Mouse (Mus musculus) liver, adult 2 months (tissue): ENCODE measurements around the gene Cgref1. TPM values are rescaled to one million over a fixed set of nuclear protein-coding genes. Genes with fewer than 3 reads are reported as not detected.

Experiments
- DNase-seq: peaks from one replicate; pipeline ENCODE4 v3.0.0-alpha.2; 2011; ENCODE audit warnings: low read depth, low spot score; ENCODE audit errors: extremely low read depth
- H3K27ac ChIP-seq: fragments of 200-500 bp; replicated peaks from 2 replicates; pipeline ENCODE4 v1.5.1; 2012; ENCODE audit warnings: low read depth, mild to moderate bottlenecking, control low read depth, inconsistent platforms, low read length; ENCODE audit not compliant: insufficient read depth
- H3K27me3 ChIP-seq: fragments of 200-500 bp; 2 replicates; pipeline ENCODE4 v1.6.1; 2012; ENCODE audit warnings: mild to moderate bottlenecking, moderate library complexity, low read length, inconsistent platforms; ENCODE audit not compliant: control insufficient read depth, insufficient read depth
- H3K36me3 ChIP-seq: fragments of 200-500 bp; 2 replicates; pipeline ENCODE4 v1.6.1; 2012; ENCODE audit warnings: low read length, inconsistent platforms; ENCODE audit not compliant: control insufficient read depth, insufficient read depth
- H3K4me1 ChIP-seq: fragments of 200-500 bp; 2 replicates; pipeline ENCODE4 v1.6.1; 2011; ENCODE audit warnings: low read length; ENCODE audit not compliant: control insufficient read depth, insufficient read depth
- H3K4me3 ChIP-seq: fragments of 200-500 bp; 2 replicates; pipeline ENCODE4 v1.5.1; 2011; ENCODE audit warnings: low read depth, mild to moderate bottlenecking, control low read depth, low read length, moderate library complexity; ENCODE audit not compliant: insufficient read depth
- H3K79me2 ChIP-seq: fragments of 200-500 bp; 2 replicates; pipeline ENCODE4 v1.6.1; 2012; ENCODE audit warnings: inconsistent platforms, mild to moderate bottlenecking, low read length, moderate library complexity; ENCODE audit not compliant: control insufficient read depth, insufficient read depth
- H3K9ac ChIP-seq: fragments of 200-500 bp; 2 replicates; pipeline ENCODE4 v1.6.1; 2012; ENCODE audit warnings: low read depth, mild to moderate bottlenecking, control low read depth, inconsistent platforms, low read length
- CTCF ChIP-seq: fragments of 200-500 bp; IDR thresholded peaks from 2 replicates; pipeline ENCODE4 v1.5.1; 2011; ENCODE audit warnings: low read depth, low read length, control low read depth
- POLR2A ChIP-seq: fragments of 200-500 bp; IDR thresholded peaks from 2 replicates; pipeline ENCODE4 v1.6.1; 2011; ENCODE audit warnings: low read length, control low read depth; ENCODE audit not compliant: insufficient read depth; ENCODE audit errors: extremely low read depth
- WGBS: fragments of 180-500 bp; shearing (Covaris S2); methylation state at CpG from one replicate; pipeline ENCODE4 v1.1.7; 2018; 5-methylcytosine and 5-hydroxymethylcytosine counted together
- polyA plus RNA-seq: library from polyadenylated mRNA; depleted of rRNA; stranded (reverse); fragments of >200 nt; gene quantifications from 2 replicates; pipeline ENCODE4 v1.2.3, GENCODE M21; 2012
- total RNA-seq: library from RNA; depleted of rRNA; stranded (reverse); fragments of >200 nt; gene quantifications from 2 replicates; pipeline ENCODE4 v1.2.3, GENCODE M21; 2014

The Cgref1 gene
- total and polyA plus RNA-seq, 2 experiments, result 0.28 to 0.74 TPM

DNA sequence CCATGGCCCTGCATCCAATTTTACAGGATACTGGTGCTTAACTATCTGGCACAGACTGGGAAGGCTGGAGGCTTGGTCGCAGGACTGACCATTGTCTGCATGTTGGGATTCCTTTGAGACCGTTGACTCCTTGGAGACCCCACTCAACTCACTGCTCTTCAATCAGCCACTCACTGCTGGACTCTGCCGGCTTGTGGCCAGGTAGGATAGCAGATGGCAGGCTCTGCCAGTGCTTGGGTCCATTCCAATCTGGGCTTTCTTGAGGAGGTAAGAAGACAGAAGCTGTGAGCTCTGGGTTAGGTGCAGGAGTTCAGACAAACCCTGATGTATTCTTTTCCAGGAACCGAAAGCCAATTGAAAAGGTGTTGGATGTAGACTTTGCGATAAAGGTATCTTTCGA lies 8.7 kb upstream of the Cgref1 start:
- no peak overlapping the region for H3K27ac ChIP-seq
- H3K4me3 ChIP-seq, result no peak overlapping the region
- H3K4me1 ChIP-seq, result peaks cover 31% of the 10 kb centered on the region
- 89% methylated on average over 6 of the region's 6 CpGs for WGBS
- H3K79me2 ChIP-seq, result peaks cover 15% of the 10 kb centered on the region; the same call in 1 of the 2 replicates
- TF ChIP-seq POLR2A (no peak), CTCF (no peak)
- peaks cover 40% of the 10 kb centered on the region for H3K36me3 ChIP-seq
- no peak for DNase-seq
- no peak overlapping the region for H3K9ac ChIP-seq
- no peaks in the 10 kb centered on the region for H3K27me3 ChIP-seq

DNA sequence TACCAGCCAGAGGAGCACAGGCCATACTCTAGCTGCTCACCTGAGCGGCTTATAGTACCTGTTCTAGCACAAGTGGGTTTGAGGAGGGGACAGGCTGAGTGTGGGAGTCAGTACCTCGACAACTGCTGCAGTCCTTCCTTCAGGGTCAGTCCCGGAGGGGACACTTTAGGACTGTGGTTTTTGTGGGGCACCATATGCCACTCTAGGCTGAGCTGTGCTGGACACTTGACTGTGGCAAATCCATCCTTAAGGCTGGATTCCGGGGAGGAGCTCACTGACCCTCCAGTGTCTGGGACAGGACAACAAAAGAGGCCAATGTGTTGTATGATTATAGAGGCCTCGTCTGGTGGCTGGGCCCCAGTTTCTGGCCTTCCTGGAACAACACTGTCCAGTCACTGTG lies 7.2 kb upstream of the Cgref1 start:
- no peak overlapping the region for H3K9ac ChIP-seq
- WGBS, result 76% methylated on average over 5 of the region's 5 CpGs
- no peak for DNase-seq
- peaks cover 22% of the 10 kb centered on the region for H3K4me1 ChIP-seq
- H3K27me3 ChIP-seq, result no peaks in the 10 kb centered on the region
- H3K27ac ChIP-seq, result peak overlapping the region; percentile 32
- TF ChIP-seq CTCF, result no peak
- no peak for TF ChIP-seq POLR2A
- no peak overlapping the region for H3K4me3 ChIP-seq
- H3K79me2 ChIP-seq, result peaks cover under 1% of the 10 kb centered on the region; the same call in 1 of the 2 replicates
- H3K36me3 ChIP-seq, result peaks cover 29% of the 10 kb centered on the region

DNA sequence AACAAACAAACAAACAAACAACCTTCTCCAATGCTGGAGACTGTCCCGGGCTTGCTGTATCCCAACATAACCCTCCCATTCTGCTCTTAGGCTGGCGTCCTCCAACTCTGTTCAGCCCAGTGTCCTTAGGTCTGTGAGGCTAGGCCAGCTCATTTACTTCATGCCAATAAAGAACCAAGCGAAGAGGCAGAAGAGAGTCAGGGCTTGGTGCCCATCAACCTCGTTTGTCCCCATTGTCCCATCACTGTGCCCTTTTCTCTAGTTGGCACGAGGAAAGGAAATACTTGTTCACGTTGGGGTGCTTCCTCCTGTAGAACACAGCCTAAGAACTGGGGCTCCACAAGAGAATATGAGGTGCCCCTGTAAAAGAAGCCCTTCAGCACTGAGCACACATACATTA lies 6.3 kb upstream of the Cgref1 start:
- no peaks in the 10 kb centered on the region for H3K27me3 ChIP-seq
- peaks cover 26% of the 10 kb centered on the region for H3K36me3 ChIP-seq
- H3K4me3 ChIP-seq, result no peak overlapping the region
- no peak overlapping the region for H3K9ac ChIP-seq
- 19% methylated on average over 6 of the region's 6 CpGs for WGBS
- peaks cover 22% of the 10 kb centered on the region for H3K4me1 ChIP-seq
- peak; percentile 86 for DNase-seq
- H3K79me2 ChIP-seq, result no peaks in the 10 kb centered on the region; the same call in 1 of the 2 replicates
- TF ChIP-seq POLR2A (no peak), CTCF (no peak)
- peak overlapping the region; percentile 32 for H3K27ac ChIP-seq

DNA sequence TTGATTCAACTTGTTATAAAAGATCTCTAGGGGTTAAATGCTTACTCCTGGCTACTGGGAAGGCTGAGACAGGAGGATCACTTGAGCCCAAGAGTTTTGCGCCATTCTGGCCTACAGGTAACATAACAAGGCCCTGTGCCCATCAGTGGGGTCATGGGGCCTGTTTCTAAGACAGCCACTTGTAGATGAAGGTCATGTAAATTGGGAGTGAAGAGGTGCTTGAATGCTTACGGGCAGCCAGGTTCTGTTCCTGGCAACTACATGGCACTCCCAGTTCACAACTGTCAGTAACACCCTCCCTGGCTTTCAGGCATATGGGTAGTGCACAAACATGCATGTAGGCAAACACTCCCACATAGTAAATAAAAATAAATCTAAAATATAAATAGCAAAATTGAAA lies 5.5 kb upstream of the Cgref1 start:
- WGBS, result 35% methylated on average over 2 of the region's 2 CpGs
- Histone ChIP-seq H3K27me3 (no peaks in the 10 kb centered on the region), H3K4me3 (peak overlapping the region; percentile 12; the same call in 1 of the 2 replicates), H3K4me1 (peaks cover 22% of the 10 kb centered on the region), H3K9ac (0 out of 2 replicates have a peak overlapping the region, but pooled peaks have one; percentile 18), H3K79me2 (no peaks in the 10 kb centered on the region; the same call in 1 of the 2 replicates), H3K27ac (peak overlapping the region; percentile 23), H3K36me3 (peaks cover 25% of the 10 kb centered on the region)
- DNase-seq, result no peak
- TF ChIP-seq CTCF, result no peak
- no peak for TF ChIP-seq POLR2A

DNA sequence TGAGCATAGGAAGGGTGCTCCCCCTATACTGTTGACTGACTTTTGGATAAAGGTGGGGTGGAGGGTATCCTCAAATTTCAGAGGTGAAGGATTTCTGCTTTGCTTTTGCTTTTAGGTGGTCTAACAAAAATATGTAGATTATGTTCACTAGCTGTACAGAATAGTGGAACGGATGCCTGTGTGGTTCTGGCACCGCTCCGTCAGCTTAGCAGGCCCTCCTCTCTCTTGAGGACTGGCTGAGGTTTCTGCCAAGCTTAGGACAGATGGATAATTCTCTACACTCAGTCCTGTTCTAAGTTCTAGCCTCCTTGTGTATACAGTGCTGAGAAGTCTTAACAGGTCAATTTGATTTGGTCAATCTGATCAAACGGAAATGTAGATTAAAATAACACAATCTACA lies 5.1 kb upstream of the Cgref1 start:
- no peaks in the 10 kb centered on the region; the same call in 1 of the 2 replicates for H3K79me2 ChIP-seq
- DNase-seq, result peak; percentile 59
- peak overlapping the region; percentile 75 for H3K27ac ChIP-seq
- peak overlapping the region; percentile 80 for H3K9ac ChIP-seq
- peak overlapping the region; percentile 77 for H3K4me3 ChIP-seq
- TF ChIP-seq POLR2A (no peak), CTCF (no peak)
- H3K27me3 ChIP-seq, result no peaks in the 10 kb centered on the region
- peaks cover 22% of the 10 kb centered on the region for H3K4me1 ChIP-seq
- 14% methylated on average over 4 of the region's 4 CpGs for WGBS
- H3K36me3 ChIP-seq, result peaks cover 21% of the 10 kb centered on the region

DNA sequence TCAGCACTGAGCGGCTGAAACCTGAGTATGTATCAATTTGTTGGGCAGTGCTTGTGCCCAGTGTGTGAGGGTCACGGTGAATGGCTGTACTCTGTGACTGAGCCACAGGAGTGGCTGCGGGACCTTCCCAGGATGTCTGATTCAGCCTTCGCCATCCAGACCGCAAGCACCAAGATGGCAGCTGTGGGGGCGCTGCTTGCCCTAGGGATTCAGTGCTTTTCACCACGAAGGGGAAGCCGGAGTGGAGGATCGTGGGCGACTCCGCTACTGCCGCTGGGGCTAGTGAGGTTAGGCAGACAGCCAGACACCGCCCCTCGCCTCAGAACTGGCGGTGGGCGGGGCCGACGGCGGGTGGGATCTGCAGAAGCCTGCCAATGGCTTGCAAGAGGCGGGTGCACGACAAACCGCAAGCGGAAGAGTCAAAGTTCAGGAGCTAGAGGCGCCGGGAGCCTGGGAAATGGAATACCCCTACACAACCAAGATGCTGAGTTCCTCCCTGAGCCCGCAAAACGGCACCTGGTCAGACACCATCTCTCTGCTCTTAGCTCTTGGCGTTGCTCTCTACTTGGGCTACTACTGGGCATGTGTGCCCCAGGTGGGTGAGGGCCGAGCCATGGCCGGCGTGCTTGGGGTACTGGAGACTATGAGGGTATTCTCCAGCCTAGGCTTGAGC lies 4.4 kb upstream of the Cgref1 start:
- Histone ChIP-seq H3K4me1 (peaks cover 23% of the 10 kb centered on the region), H3K36me3 (peaks cover 14% of the 10 kb centered on the region), H3K9ac (peak overlapping the region; percentile 80), H3K27ac (peak overlapping the region; percentile 75), H3K4me3 (peak overlapping the region; percentile 77), H3K79me2 (no peaks in the 10 kb centered on the region; the same call in 1 of the 2 replicates), H3K27me3 (no peaks in the 10 kb centered on the region)
- TF ChIP-seq CTCF, result no peak
- TF ChIP-seq POLR2A, result peak; percentile 70
- peak; percentile 84 for DNase-seq
- WGBS, result under 1% methylated on average over 31 of the region's 31 CpGs
